Mouse (Mus musculus) stomach, embryonic 14.5 days (tissue): Measurements from ENCODE around the gene Ntng1. TPM values are rescaled to one million over a fixed set of nuclear protein-coding genes. Genes with fewer than 3 reads are reported as not detected.

Experiments
- ATAC-seq: fragments of 200-750 bp; cut with Nextera tagmentation; 2 replicates; pipeline ENCODE4 v1.8.0; 2017; ENCODE audit warnings: low read depth, moderate TSS enrichment; ENCODE audit not compliant: insufficient number of reproducible peaks, insufficient read depth, low FRiP score
- H3K27ac ChIP-seq: fragments of 300-500 bp; sonication (generic); 2 replicates; pipeline ENCODE4 v1.5.1; 2014; ENCODE audit warnings: mild to moderate bottlenecking, low read length, moderate library complexity, mixed read lengths
- H3K27me3 ChIP-seq: fragments of 300-500 bp; sonication (generic); 2 replicates; pipeline ENCODE4 v1.6.1; 2014; ENCODE audit warnings: low read length, control low read depth, mixed read lengths; ENCODE audit not compliant: control insufficient read depth, insufficient read depth
- H3K36me3 ChIP-seq: fragments of 300-500 bp; sonication (generic); 2 replicates; pipeline ENCODE4 v1.6.1; 2014; ENCODE audit warnings: mild to moderate bottlenecking, control low read depth, low read length, moderate library complexity, mixed read lengths; ENCODE audit not compliant: control insufficient read depth, insufficient read depth
- H3K4me1 ChIP-seq: fragments of 300-500 bp; sonication (generic); 2 replicates; pipeline ENCODE4 v1.6.1; 2014; ENCODE audit warnings: low read length, control low read depth, mixed read lengths; ENCODE audit not compliant: control insufficient read depth, insufficient read depth
- H3K4me2 ChIP-seq: fragments of 300-500 bp; sonication (generic); replicated peaks from 2 replicates; pipeline ENCODE4 v1.6.1; 2014; ENCODE audit warnings: low read depth, low read length, control low read depth
- H3K4me3 ChIP-seq: fragments of 300-500 bp; sonication (generic); 2 replicates; pipeline ENCODE4 v1.5.1; 2014; ENCODE audit warnings: low read depth, low read length, control low read depth
- H3K9ac ChIP-seq: fragments of 300-500 bp; sonication (generic); replicated peaks from 2 replicates; pipeline ENCODE4 v1.6.1; 2014; ENCODE audit warnings: low read depth, mild to moderate bottlenecking, control low read depth, low read length, moderate library complexity, mixed read lengths
- H3K9me3 ChIP-seq: fragments of 300-500 bp; sonication (generic); 2 replicates; pipeline ENCODE4 v1.6.1; 2016; ENCODE audit warnings: low read depth, low read length, control low read depth; ENCODE audit not compliant: control insufficient read depth
- WGBS: fragments of 180-500 bp; shearing (Covaris S2); extraction: QIAGEN DNeasy Blood & Tissue Kit; methylation state at CpG from one replicate; pipeline ENCODE4 v1.1.7; 2014; 5-methylcytosine and 5-hydroxymethylcytosine counted together
- polyA plus RNA-seq: library from polyadenylated mRNA; unstranded; fragments of >200 nt; fragmentation: Nextera tagmentation; extraction: Ambion mirVana; gene quantifications from 2 replicates; pipeline ENCODE4 v1.2.1, GENCODE M21; 2014

Gene Ntng1
- polyA plus RNA-seq, 1 experiment from 2014 or later, result 9.6 TPM

GRCm38 (mm10) chr3:109975106-109975505 is 168.7 kb downstream of the Ntng1 start:
- H3K4me1 ChIP-seq, result no peaks in the 10 kb centered on the region
- no peak overlapping the region for H3K27ac ChIP-seq
- WGBS, result 71% methylated on average over 4 of the region's 4 CpGs
- H3K9me3 ChIP-seq, result no peaks in the 10 kb centered on the region
- ATAC-seq, result no peak
- H3K9ac ChIP-seq, result no peak overlapping the region
- H3K4me3 ChIP-seq, result no peak overlapping the region
- no peak overlapping the region for H3K4me2 ChIP-seq
- H3K27me3 ChIP-seq, result no peaks in the 10 kb centered on the region
- H3K36me3 ChIP-seq, result no peaks in the 10 kb centered on the region

GRCm38 (mm10) chr3:109971465-109971864 is 172.3 kb downstream of the Ntng1 start:
- ATAC-seq, result no peak
- H3K27me3 ChIP-seq, result no peaks in the 10 kb centered on the region
- H3K4me2 ChIP-seq, result no peak overlapping the region
- no peaks in the 10 kb centered on the region for H3K4me1 ChIP-seq
- no peak overlapping the region for H3K9ac ChIP-seq
- no peak overlapping the region for H3K27ac ChIP-seq
- H3K4me3 ChIP-seq, result no peak overlapping the region
- H3K9me3 ChIP-seq, result no peaks in the 10 kb centered on the region
- no peaks in the 10 kb centered on the region for H3K36me3 ChIP-seq
- WGBS, result 78% methylated on average over 1 of the region's 1 CpGs

DNA sequence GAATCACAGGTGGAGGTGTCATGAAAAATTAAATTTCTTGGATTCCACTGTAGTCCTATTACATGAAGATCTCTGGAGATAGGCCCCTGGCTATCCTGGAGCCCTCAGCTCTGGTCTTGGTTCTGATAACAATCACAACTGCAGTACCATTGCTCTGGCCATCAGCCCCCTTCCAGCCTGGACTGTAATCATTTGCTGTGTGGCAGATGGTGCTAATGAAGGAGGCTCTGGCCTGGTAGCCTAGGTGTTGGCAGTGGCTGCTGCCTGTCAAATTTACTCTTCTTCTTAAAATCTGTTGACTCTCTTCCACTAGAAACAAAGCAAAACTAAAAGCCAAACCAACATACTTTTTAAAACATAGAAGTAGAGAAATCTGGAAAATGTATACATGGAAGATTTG is 173.6 kb downstream of the Ntng1 start:
- H3K4me2 ChIP-seq, result no peak overlapping the region
- H3K4me3 ChIP-seq, result no peak overlapping the region
- no peaks in the 10 kb centered on the region for H3K9me3 ChIP-seq
- no peaks in the 10 kb centered on the region for H3K36me3 ChIP-seq
- ATAC-seq, result no peak
- H3K27ac ChIP-seq, result no peak overlapping the region
- H3K4me1 ChIP-seq, result no peaks in the 10 kb centered on the region
- H3K27me3 ChIP-seq, result no peaks in the 10 kb centered on the region
- H3K9ac ChIP-seq, result no peak overlapping the region

DNA sequence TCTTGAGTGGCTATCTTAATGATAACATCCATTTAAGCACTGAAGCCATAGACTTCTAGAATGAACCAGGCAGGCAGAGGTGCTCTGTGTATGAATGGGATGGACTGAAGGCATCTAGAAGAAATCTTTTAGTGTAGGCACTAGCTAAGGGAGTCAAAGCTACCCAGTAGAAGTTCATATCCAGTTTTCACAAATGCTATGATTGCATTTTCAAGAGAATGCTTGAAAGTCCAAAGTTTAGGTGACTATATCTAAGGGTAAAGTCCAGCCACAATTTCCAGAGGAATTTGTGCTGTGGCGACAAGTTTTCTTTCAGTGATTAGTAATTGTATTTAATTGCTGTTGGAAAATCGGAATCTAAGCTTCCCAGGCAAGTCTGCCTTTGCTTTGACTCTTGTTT is 181.2 kb downstream of the Ntng1 start:
- no peaks in the 10 kb centered on the region for H3K27me3 ChIP-seq
- H3K9me3 ChIP-seq, result no peaks in the 10 kb centered on the region
- no peak overlapping the region for H3K27ac ChIP-seq
- ATAC-seq, result no peak
- 84% methylated on average over 2 of the region's 2 CpGs for WGBS
- H3K4me2 ChIP-seq, result no peak overlapping the region
- no peak overlapping the region for H3K9ac ChIP-seq
- H3K4me1 ChIP-seq, result no peaks in the 10 kb centered on the region
- H3K36me3 ChIP-seq, result no peaks in the 10 kb centered on the region
- H3K4me3 ChIP-seq, result no peak overlapping the region

GRCm38 (mm10) chr3:109942960-109943359 is 200.9 kb downstream of the Ntng1 start:
- Histone ChIP-seq H3K27me3 (no peaks in the 10 kb centered on the region), H3K4me1 (no peaks in the 10 kb centered on the region), H3K27ac (no peak overlapping the region), H3K4me3 (no peak overlapping the region), H3K9me3 (no peaks in the 10 kb centered on the region), H3K9ac (no peak overlapping the region), H3K4me2 (no peak overlapping the region), H3K36me3 (no peaks in the 10 kb centered on the region)
- 89% methylated on average over 1 of the region's 1 CpGs for WGBS
- no peak for ATAC-seq

- ATAC-seq, result no peak
- Histone ChIP-seq H3K9me3 (no peaks in the 10 kb centered on the region), H3K4me3 (no peak overlapping the region), H3K27ac (no peak overlapping the region), H3K9ac (no peak overlapping the region), H3K27me3 (no peaks in the 10 kb centered on the region), H3K36me3 (no peaks in the 10 kb centered on the region), H3K4me2 (no peak overlapping the region), H3K4me1 (no peaks in the 10 kb centered on the region)
- WGBS, result 85% methylated on average over 2 of the region's 2 CpGs
These were observed 206.2 kb downstream of the Ntng1 start for GRCm38 (mm10) chr3:109937634-109938033.

DNA sequence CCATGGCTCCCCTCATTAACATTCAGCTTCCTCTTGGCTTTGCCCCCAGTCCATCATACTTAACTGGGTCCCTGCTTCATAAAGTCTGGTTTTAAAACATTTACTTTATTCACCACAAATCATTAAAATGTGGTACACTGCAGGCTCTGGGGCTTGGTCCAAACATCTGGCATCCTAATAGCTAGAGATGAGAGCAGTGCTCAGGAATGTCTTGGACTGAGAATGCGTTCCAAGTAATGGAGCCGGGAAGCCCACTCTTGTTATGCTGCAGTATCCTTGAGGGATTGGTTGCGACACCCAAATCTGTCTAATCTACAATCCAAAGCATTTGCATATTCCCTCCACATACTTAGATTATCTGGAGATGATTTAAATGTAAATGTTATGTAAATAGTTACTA is 207.5 kb downstream of the Ntng1 start:
- Histone ChIP-seq H3K27me3 (no peaks in the 10 kb centered on the region), H3K27ac (no peak overlapping the region), H3K36me3 (no peaks in the 10 kb centered on the region), H3K4me1 (no peaks in the 10 kb centered on the region), H3K4me3 (no peak overlapping the region), H3K4me2 (no peak overlapping the region), H3K9ac (no peak overlapping the region), H3K9me3 (no peaks in the 10 kb centered on the region)
- 55% methylated on average over 3 of the region's 3 CpGs for WGBS
- ATAC-seq, result peak; percentile 49; the same call in 1 of the 2 replicates

GRCm38 (mm10) chr3:109932261-109932660 is 211.6 kb downstream of the Ntng1 start:
- no peak overlapping the region for H3K4me2 ChIP-seq
- no peaks in the 10 kb centered on the region for H3K27me3 ChIP-seq
- no peak overlapping the region for H3K27ac ChIP-seq
- H3K9ac ChIP-seq, result no peak overlapping the region
- no peak overlapping the region for H3K4me3 ChIP-seq
- no peak for ATAC-seq
- WGBS, result 70% methylated on average over 8 of the region's 8 CpGs
- no peaks in the 10 kb centered on the region for H3K4me1 ChIP-seq
- no peaks in the 10 kb centered on the region for H3K36me3 ChIP-seq
- H3K9me3 ChIP-seq, result no peaks in the 10 kb centered on the region

DNA sequence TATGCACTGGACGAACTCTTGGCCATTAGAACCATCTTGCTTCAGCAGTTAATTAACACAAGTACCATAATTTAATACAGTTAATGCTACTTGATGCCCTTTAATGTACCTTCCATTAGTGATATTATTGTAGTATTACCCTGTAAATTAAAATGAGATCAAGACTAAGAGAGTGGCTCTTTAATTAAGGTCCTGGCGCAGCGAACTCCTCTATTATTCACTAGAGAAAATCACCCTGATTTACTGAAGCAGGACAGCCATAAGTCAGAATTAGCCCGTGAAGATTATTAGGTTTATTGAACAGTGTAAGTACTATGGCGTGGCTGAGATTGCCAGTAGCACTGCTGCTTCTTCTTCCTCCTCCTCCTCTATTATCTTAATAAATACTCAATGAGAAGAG is 212.8 kb downstream of the Ntng1 start:
- 81% methylated on average over 5 of the region's 5 CpGs for WGBS
- H3K4me1 ChIP-seq, result no peaks in the 10 kb centered on the region
- no peak overlapping the region for H3K4me2 ChIP-seq
- no peak overlapping the region for H3K4me3 ChIP-seq
- H3K36me3 ChIP-seq, result no peaks in the 10 kb centered on the region
- no peak overlapping the region for H3K9ac ChIP-seq
- no peak overlapping the region for H3K27ac ChIP-seq
- ATAC-seq, result no peak
- H3K27me3 ChIP-seq, result no peaks in the 10 kb centered on the region
- no peaks in the 10 kb centered on the region for H3K9me3 ChIP-seq
